Mouse (Mus musculus): ENCODE measurements around the gene Isoc2a.

- TF ChIP-seq CTCF (conservative IDR thresholded peaks at IDR 0.05; ENCODE audit: low read length) = no peak
- TF ChIP-seq POU5F1 (IDR thresholded peaks at IDR 0.05; ENCODE audit: borderline replicate concordance, low read length) = no peak
Observed at GRCm38 (mm10) chr7:4899649-4900522, 22.9 kb downstream of the Isoc2a start.
